Mouse (Mus musculus) MEL (cell line): ENCODE data around the gene 1700042G07Rik.

Experiments used
- CTCF ChIP-seq, 3 experiments: IDR thresholded peaks in 2 of 3; conservative IDR thresholded peaks in 1 of 3; 2 replicates each; pipeline ENCODE4 v1.5.1; 2011 to 2012; ENCODE audit warnings: low read length in 3 of 3, low read depth in 2 of 3, mild to moderate bottlenecking in 2 of 3, improper control_type of control experiment in 1 of 3, inconsistent platforms in 1 of 3, mixed read lengths in 1 of 3, moderate library complexity in 1 of 3; ENCODE audit not compliant: control insufficient read depth in 1 of 3, insufficient read depth in 1 of 3, poor library complexity in 1 of 3, severe bottlenecking in 1 of 3
- GATA1 ChIP-seq: IDR thresholded peaks from 2 replicates; pipeline ENCODE4 v1.6.1; 2011; ENCODE audit warnings: low read depth, low read length, improper control_type of control experiment
- MEF2A ChIP-seq: IDR thresholded peaks from 2 replicates; pipeline ENCODE4 v1.6.1; 2014; ENCODE audit warnings: low read depth, mild to moderate bottlenecking, inconsistent platforms, low read length, improper control_type of control experiment; ENCODE audit not compliant: poor library complexity, insufficient replicate concordance, severe bottlenecking; ENCODE audit errors: extremely low read depth
- NELFE ChIP-seq: IDR thresholded peaks from 2 replicates; pipeline ENCODE4 v1.6.1; 2011; ENCODE audit warnings: low read depth, low read length, improper control_type of control experiment
- POLR2A ChIP-seq, 2 experiments: IDR thresholded peaks; 2 replicates each; pipeline ENCODE4 v1.6.1; 2011 to 2012; ENCODE audit warnings: low read length in 2 of 2, mild to moderate bottlenecking in 2 of 2, control low read depth in 1 of 2, improper control_type of control experiment in 1 of 2, low read depth in 1 of 2, moderate library complexity in 1 of 2; ENCODE audit not compliant: control insufficient read depth in 1 of 2, insufficient read depth in 1 of 2, poor library complexity in 1 of 2

GRCm38 (mm10) chr4:116143891-116144717, 29.1 kb upstream of the 1700042G07Rik start:
- TF ChIP-seq GATA1, result no peak
- TF ChIP-seq CTCF (IDR thresholded peaks at IDR 0.05 in 2 of 3, conservative IDR thresholded peaks at IDR 0.05 in 1 of 3; ENCODE audit: control insufficient read depth in 1 of 3, insufficient read depth in 1 of 3, low read depth in 2 of 3, low read length in 3 of 3, poor library complexity in 1 of 3, severe bottlenecking in 1 of 3), result no peak
- no peak for TF ChIP-seq MEF2A
- no peak for TF ChIP-seq NELFE
- no peak for TF ChIP-seq POLR2A (IDR thresholded peaks at IDR 0.05; ENCODE audit: control insufficient read depth in 1 of 2, insufficient read depth in 1 of 2, low read depth in 1 of 2, low read length in 2 of 2, poor library complexity in 1 of 2)
